Mouse (Mus musculus): ENCODE measurements at regions not wholly inside any gene's neighbourhood (a gene's known extent, or its start where the extent isn't known, plus 50 kb on each side); places are given as distances from the start of the nearest gene placed in this dataset.

GRCm38 (mm10) chr14:60526832-60527231 is 107.0 kb upstream of the Spata13 start:
- Histone ChIP-seq H3K27me3 (no peaks in the 10 kb centered on the region), H3K36me3 (no peaks in the 10 kb centered on the region), H3K4me3 (replicated peaks) (no peak overlapping the region), H3K27ac (no peak overlapping the region), H3K4me2 (no peak overlapping the region), H3K9me3 (replicated peaks) (no peaks in the 10 kb centered on the region), H3K9ac (no peak overlapping the region), H3K4me1 (replicated peaks) (0 out of 2 replicates have a peak, but pooled peaks cover 3% of the 10 kb centered on the region)
- WGBS (ENCODE audit: insufficient replicate concordance): 70% methylated on average over 10 of the region's 10 CpGs
- DNase-seq: no peak
- ATAC-seq (ENCODE audit: low read depth): no peak

- Histone ChIP-seq H3K27ac (no peak overlapping the region), H3K36me3 (no peaks in the 10 kb centered on the region), H3K9ac (no peak overlapping the region), H3K4me3 (replicated peaks) (no peak overlapping the region), H3K4me1 (replicated peaks) (0 out of 2 replicates have a peak, but pooled peaks cover 3% of the 10 kb centered on the region), H3K4me2 (no peak overlapping the region), H3K9me3 (replicated peaks) (no peaks in the 10 kb centered on the region), H3K27me3 (no peaks in the 10 kb centered on the region)
- no peak for DNase-seq
- no peak for ATAC-seq (ENCODE audit: low read depth)
- 67% methylated on average over 5 of the region's 5 CpGs for WGBS (ENCODE audit: insufficient replicate concordance)
These were observed 105.8 kb upstream of the Spata13 start for GRCm38 (mm10) chr14:60527951-60528350.

- H3K27me3 ChIP-seq: no peaks in the 10 kb centered on the region
- H3K9me3 ChIP-seq (replicated peaks): no peaks in the 10 kb centered on the region
- 0 out of 2 replicates have a peak, but pooled peaks cover 3% of the 10 kb centered on the region for H3K4me1 ChIP-seq (replicated peaks)
- H3K9ac ChIP-seq: no peak overlapping the region
- WGBS (ENCODE audit: insufficient replicate concordance): 50% methylated on average over 7 of the region's 7 CpGs
- no peaks in the 10 kb centered on the region for H3K36me3 ChIP-seq
- DNase-seq (no peak), ATAC-seq (ENCODE audit: low read depth) (no peak)
- no peak overlapping the region for H3K27ac ChIP-seq
- H3K4me2 ChIP-seq: no peak overlapping the region
- no peak overlapping the region for H3K4me3 ChIP-seq (replicated peaks)
These were observed 105.3 kb upstream of the Spata13 start for GRCm38 (mm10) chr14:60528520-60528919.

- no peaks in the 10 kb centered on the region for H3K9me3 ChIP-seq (replicated peaks)
- no peaks in the 10 kb centered on the region for H3K27me3 ChIP-seq
- H3K27ac ChIP-seq: no peak overlapping the region
- 0 out of 2 replicates have a peak, but pooled peaks cover 3% of the 10 kb centered on the region for H3K4me1 ChIP-seq (replicated peaks)
- ATAC-seq (ENCODE audit: low read depth) (no peak), DNase-seq (no peak)
- 81% methylated on average over 3 of the region's 3 CpGs for WGBS (ENCODE audit: insufficient replicate concordance)
- no peak overlapping the region for H3K4me2 ChIP-seq
- H3K4me3 ChIP-seq (replicated peaks): no peak overlapping the region
- H3K9ac ChIP-seq: no peak overlapping the region
- H3K36me3 ChIP-seq: no peaks in the 10 kb centered on the region
These were observed 104.8 kb upstream of the Spata13 start for GRCm38 (mm10) chr14:60529022-60529421.

- ATAC-seq (ENCODE audit: low read depth) (no peak), DNase-seq (no peak)
- H3K27me3 ChIP-seq: no peaks in the 10 kb centered on the region
- H3K27ac ChIP-seq: no peak overlapping the region
- 42% methylated on average over 7 of the region's 7 CpGs for WGBS (ENCODE audit: insufficient replicate concordance)
- H3K4me2 ChIP-seq: no peak overlapping the region
- no peaks in the 10 kb centered on the region for H3K9me3 ChIP-seq (replicated peaks)
- no peak overlapping the region for H3K4me3 ChIP-seq (replicated peaks)
- H3K9ac ChIP-seq: no peak overlapping the region
- no peaks in the 10 kb centered on the region for H3K36me3 ChIP-seq
- 0 out of 2 replicates have a peak, but pooled peaks cover 3% of the 10 kb centered on the region for H3K4me1 ChIP-seq (replicated peaks)
These were observed 104.0 kb upstream of the Spata13 start for GRCm38 (mm10) chr14:60529646-60530347.

GRCm38 (mm10) chr14:60530348-60530711 is 103.5 kb upstream of the Spata13 start:
- WGBS (ENCODE audit: insufficient replicate concordance): 23% methylated on average over 6 of the region's 6 CpGs
- Histone ChIP-seq H3K27ac (no peak overlapping the region), H3K4me3 (replicated peaks) (no peak overlapping the region)

GRCm38 (mm10) chr14:60530973-60531372 is 102.8 kb upstream of the Spata13 start:
- no peaks in the 10 kb centered on the region for H3K9me3 ChIP-seq (replicated peaks)
- no peaks in the 10 kb centered on the region for H3K27me3 ChIP-seq
- H3K4me1 ChIP-seq (replicated peaks): 0 out of 2 replicates have a peak, but pooled peaks cover 3% of the 10 kb centered on the region
- DNase-seq: no peak
- H3K27ac ChIP-seq: no peak overlapping the region
- no peak overlapping the region for H3K9ac ChIP-seq
- WGBS (ENCODE audit: insufficient replicate concordance): 67% methylated on average over 5 of the region's 5 CpGs
- no peak overlapping the region for H3K4me2 ChIP-seq
- no peak for ATAC-seq (ENCODE audit: low read depth)
- H3K36me3 ChIP-seq: no peaks in the 10 kb centered on the region
- H3K4me3 ChIP-seq (replicated peaks): no peak overlapping the region

More at GRCm38 (mm10) chr14:60530348-60530711, 103.5 kb upstream of the Spata13 start:
- Histone ChIP-seq H3K4me2 (no peak overlapping the region), H3K27me3 (no peaks in the 10 kb centered on the region), H3K36me3 (no peaks in the 10 kb centered on the region), H3K9ac (no peak overlapping the region), H3K4me1 (replicated peaks) (0 out of 2 replicates have a peak, but pooled peaks cover 3% of the 10 kb centered on the region), H3K9me3 (replicated peaks) (no peaks in the 10 kb centered on the region)
- ATAC-seq (ENCODE audit: low read depth) (no peak), DNase-seq (no peak)

- no peak overlapping the region for H3K4me3 ChIP-seq (replicated peaks)
- no peak for DNase-seq
- H3K9ac ChIP-seq: no peak overlapping the region
- no peak for ATAC-seq (ENCODE audit: low read depth)
- no peaks in the 10 kb centered on the region for H3K27me3 ChIP-seq
- H3K4me2 ChIP-seq: no peak overlapping the region
- no peak overlapping the region for H3K27ac ChIP-seq
- H3K9me3 ChIP-seq (replicated peaks): no peaks in the 10 kb centered on the region
- 0 out of 2 replicates have a peak, but pooled peaks cover 3% of the 10 kb centered on the region for H3K4me1 ChIP-seq (replicated peaks)
- no peaks in the 10 kb centered on the region for H3K36me3 ChIP-seq
These were observed 102.0 kb upstream of the Spata13 start for GRCm38 (mm10) chr14:60531766-60532165.

- H3K4me2 ChIP-seq: no peak overlapping the region
- no peaks in the 10 kb centered on the region for H3K36me3 ChIP-seq
- no peak overlapping the region for H3K9ac ChIP-seq
- 0 out of 2 replicates have a peak, but pooled peaks cover 3% of the 10 kb centered on the region for H3K4me1 ChIP-seq (replicated peaks)
- no peak overlapping the region for H3K27ac ChIP-seq
- 68% methylated on average over 23 of the region's 23 CpGs for WGBS (ENCODE audit: insufficient replicate concordance)
- ATAC-seq (ENCODE audit: low read depth) (no peak), DNase-seq (no peak)
- no peak overlapping the region for H3K4me3 ChIP-seq (replicated peaks)
- H3K27me3 ChIP-seq: no peaks in the 10 kb centered on the region
- no peaks in the 10 kb centered on the region for H3K9me3 ChIP-seq (replicated peaks)
These were observed 100.2 kb upstream of the Spata13 start for GRCm38 (mm10) chr14:60533452-60534224.

GRCm38 (mm10) chr14:60539040-60539439 is 94.8 kb upstream of the Spata13 start:
- no peaks in the 10 kb centered on the region for H3K9me3 ChIP-seq (replicated peaks)
- H3K4me3 ChIP-seq (replicated peaks): no peak overlapping the region
- H3K27ac ChIP-seq: no peak overlapping the region
- H3K27me3 ChIP-seq: no peaks in the 10 kb centered on the region
- H3K4me1 ChIP-seq (replicated peaks): no peaks in the 10 kb centered on the region
- 63% methylated on average over 2 of the region's 2 CpGs for WGBS (ENCODE audit: insufficient replicate concordance)
- DNase-seq (no peak), ATAC-seq (ENCODE audit: low read depth) (no peak)
- no peak overlapping the region for H3K4me2 ChIP-seq
- no peak overlapping the region for H3K9ac ChIP-seq
- no peaks in the 10 kb centered on the region for H3K36me3 ChIP-seq

- Histone ChIP-seq H3K27me3 (no peaks in the 10 kb centered on the region), H3K27ac (no peak overlapping the region), H3K9ac (no peak overlapping the region), H3K4me2 (no peak overlapping the region), H3K4me3 (replicated peaks) (no peak overlapping the region), H3K36me3 (no peaks in the 10 kb centered on the region), H3K4me1 (replicated peaks) (no peaks in the 10 kb centered on the region), H3K9me3 (replicated peaks) (no peaks in the 10 kb centered on the region)
- WGBS (ENCODE audit: insufficient replicate concordance): 70% methylated on average over 4 of the region's 4 CpGs
- ATAC-seq (ENCODE audit: low read depth): no peak
- no peak for DNase-seq
These were observed 93.7 kb upstream of the Spata13 start for GRCm38 (mm10) chr14:60540111-60540510.

All from liver, embryonic 13.5 days (tissue).